Mouse (Mus musculus) liver, postnatal 0 days (tissue): ENCODE measurements around the gene Jpt1.

Experiments
- CTCF ChIP-seq: sonication (generic); IDR thresholded peaks from 2 replicates; pipeline ENCODE4 v1.5.1; 2016; ENCODE audit warnings: antibody characterized with exemption, low read depth
- EP300 ChIP-seq: IDR thresholded peaks from 2 replicates; pipeline ENCODE4 v1.6.1; 2016; ENCODE audit warnings: antibody characterized with exemption, low read depth, mild to moderate bottlenecking

DNA sequence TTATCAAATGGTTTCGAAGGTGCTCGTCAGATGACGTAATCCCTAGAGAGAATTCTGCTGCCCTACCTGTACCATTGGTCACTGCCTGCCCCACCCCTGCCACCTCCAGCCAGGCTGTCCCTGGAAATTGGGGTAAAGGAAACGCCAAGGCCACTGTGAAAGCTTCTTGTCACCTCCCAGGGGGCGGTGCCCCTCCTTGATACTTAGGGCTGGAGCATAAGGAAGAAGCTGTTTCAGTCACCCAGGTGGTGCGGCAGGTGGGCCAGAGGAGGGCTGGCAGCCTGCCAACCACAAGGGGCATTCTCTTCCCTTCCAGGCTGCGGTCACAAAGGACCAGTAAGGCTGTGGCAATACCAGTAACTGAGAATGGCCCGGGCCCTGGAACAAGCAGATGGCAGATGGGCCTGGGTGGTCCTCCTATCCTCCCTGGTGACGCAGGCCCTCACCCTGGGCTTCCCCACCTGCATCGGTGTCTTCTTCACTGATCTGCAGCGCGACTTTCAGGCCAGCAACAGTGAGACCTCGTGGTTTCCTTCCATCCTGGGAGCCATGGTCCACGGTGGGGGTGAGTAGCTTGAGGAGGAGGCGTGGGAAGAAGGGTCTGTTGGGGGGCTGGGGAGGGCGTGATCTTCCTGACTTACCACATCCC lies 51.8 kb downstream of the Jpt1 start, which contains the start of gene Slc16a5:
- TF ChIP-seq CTCF (no peak), EP300 (peak; percentile 55)
